ENCODE assay signal across 9 mouse cellular contexts in the genomic region with DNA sequence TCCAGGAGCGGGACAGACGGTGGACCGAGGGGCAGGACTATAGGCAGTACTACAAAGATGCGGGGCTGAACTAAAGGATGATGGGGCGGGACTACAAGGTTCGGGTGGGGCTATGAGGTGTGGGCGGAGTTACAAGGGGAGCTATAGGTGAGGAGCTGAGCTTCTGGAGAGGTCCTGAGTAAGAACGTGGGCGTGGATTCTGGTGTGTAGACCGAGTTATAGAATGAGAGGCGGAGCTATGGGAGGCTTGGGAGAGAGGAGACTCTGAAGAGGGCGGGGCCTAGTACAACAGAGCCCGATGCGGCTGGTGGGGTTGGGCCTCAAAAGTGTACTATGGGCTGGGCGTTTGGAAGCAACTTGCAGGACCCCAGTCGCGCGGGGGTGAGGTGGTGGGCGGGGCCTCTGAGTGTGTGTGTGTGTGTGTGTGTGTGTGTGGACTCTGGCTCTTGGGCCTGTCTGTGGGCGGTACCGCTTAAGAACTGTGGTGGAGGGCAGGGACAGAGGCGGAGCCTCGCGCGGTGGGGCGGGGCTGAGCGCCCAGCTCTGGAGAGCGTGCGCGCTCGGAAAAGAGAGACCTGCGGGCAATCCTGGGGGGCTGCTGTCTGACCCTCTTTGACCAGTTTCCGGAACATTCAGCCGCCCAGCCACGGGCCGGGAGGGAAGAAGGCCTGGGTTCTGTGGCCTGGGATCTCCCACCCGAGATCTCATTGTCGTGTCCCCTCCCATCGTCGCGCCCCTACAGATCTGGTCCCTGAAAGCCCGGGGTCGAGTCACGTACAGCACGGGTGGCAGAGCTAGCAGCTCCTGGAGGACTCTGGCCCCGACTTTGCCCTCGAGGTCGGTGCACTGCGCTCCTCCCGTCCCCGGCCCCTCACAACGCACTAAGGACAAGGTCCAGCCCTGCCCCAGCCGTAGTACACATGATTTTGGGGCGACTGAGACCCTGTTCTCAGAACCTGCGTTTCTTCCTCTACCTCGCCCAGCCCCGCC. TPM values are rescaled to one million over a fixed set of nuclear protein-coding genes. Genes with fewer than 3 reads are reported as not detected.
A peak's percentile ranks its signal among the peaks of the same experiment; 100 is the strongest.
DNase-seq lines count a peak whose midpoint lies in the region; ATAC-seq and TF ChIP-seq lines count a peak whose summit lies in the region.
"Had no signal": no experiment of that assay in that cellular context is flagged by ENCODE, and none has a peak within 500 bp of the region (broad histone marks: within the 10 kb centered on the region; RNA-seq: fewer than 3 reads in every experiment).

No protein-coding gene starts in this region.

- peak overlapping the region; percentile 77 for H3ac ChIP-seq in C2C12 (ENCODE audit: control insufficient read depth, insufficient read length, low read depth)

- H3K27ac ChIP-seq in heart, embryonic 11.5 days (ENCODE audit: low read depth, low read length): no peak overlapping the region
- H3K27ac ChIP-seq in kidney, embryonic 16.5 days (ENCODE audit: low read length): peak overlapping the region; percentile 44; the same call in 1 of the 2 replicates
- H3K27ac ChIP-seq in liver, adult 2 months (replicated peaks; ENCODE audit: insufficient read depth, low read depth, low read length): peak overlapping the region; percentile 99
- peak overlapping the region; percentile 27; the same call in 1 of the 2 replicates for H3K27ac ChIP-seq in stomach, embryonic 14.5 days (ENCODE audit: low read length)

- TF ChIP-seq CTCF in C2C12 (IDR thresholded peaks at IDR 0.05; ENCODE audit: control insufficient read depth, insufficient read depth, insufficient read length): no peak
- TF ChIP-seq CTCF in liver, adult 2 months (IDR thresholded peaks at IDR 0.05; ENCODE audit: low read depth, low read length): no peak

- H3K79me2 ChIP-seq in C2C12 (ENCODE audit: control insufficient read depth, insufficient read depth): peaks cover 7% of the 10 kb centered on the region
- H3K79me2 ChIP-seq in liver, adult 2 months (ENCODE audit: control insufficient read depth, insufficient read depth, low read length): peaks cover 17% of the 10 kb centered on the region; the same call in 1 of the 2 replicates

- peaks cover 8% of the 10 kb centered on the region; the same call in 1 of the 2 replicates for H3K4me1 ChIP-seq in heart, embryonic 11.5 days (ENCODE audit: control insufficient read depth, insufficient read depth, low read length)
- peaks cover 30% of the 10 kb centered on the region for H3K4me1 ChIP-seq in kidney, embryonic 16.5 days (ENCODE audit: insufficient read depth, low read length)
- peaks cover 27% of the 10 kb centered on the region for H3K4me1 ChIP-seq in liver, adult 2 months (ENCODE audit: control insufficient read depth, insufficient read depth, low read length)
- H3K4me1 ChIP-seq in stomach, embryonic 14.5 days (ENCODE audit: control insufficient read depth, insufficient read depth, low read length): peaks cover 11% of the 10 kb centered on the region; the same call in 1 of the 2 replicates

- peak overlapping the region; percentile 71 for H3K9ac ChIP-seq in heart, embryonic 11.5 days (ENCODE audit: low read depth, low read length)
- H3K9ac ChIP-seq in kidney, embryonic 16.5 days (replicated peaks; ENCODE audit: low read length): peak overlapping the region; percentile 65
- peak overlapping the region; percentile 84 for H3K9ac ChIP-seq in liver, adult 2 months (ENCODE audit: low read depth, low read length)
- peak overlapping the region; percentile 28; the same call in 1 of the 2 replicates for H3K9ac ChIP-seq in stomach, embryonic 14.5 days (replicated peaks; ENCODE audit: low read depth, low read length)

- no peaks in the 10 kb centered on the region for H3K27me3 ChIP-seq in C2C12 (ENCODE audit: control insufficient read depth, insufficient read depth, insufficient read length)
- peaks cover 69% of the 10 kb centered on the region for H3K27me3 ChIP-seq in heart, embryonic 11.5 days (ENCODE audit: control insufficient read depth, insufficient read depth, low read length)
- H3K27me3 ChIP-seq in kidney, embryonic 16.5 days (ENCODE audit: insufficient read depth, low read length): peaks cover 35% of the 10 kb centered on the region
- no peaks in the 10 kb centered on the region for H3K27me3 ChIP-seq in liver, adult 2 months (ENCODE audit: control insufficient read depth, insufficient read depth, low read length)
- H3K27me3 ChIP-seq in stomach, embryonic 14.5 days (ENCODE audit: control insufficient read depth, insufficient read depth, low read length): peaks cover 19% of the 10 kb centered on the region

- H3K36me3 ChIP-seq in C2C12 (ENCODE audit: control insufficient read depth, insufficient read depth): no peaks in the 10 kb centered on the region
- no peaks in the 10 kb centered on the region for H3K36me3 ChIP-seq in heart, embryonic 11.5 days (ENCODE audit: control insufficient read depth, insufficient read depth, low read length)
- no peaks in the 10 kb centered on the region for H3K36me3 ChIP-seq in kidney, embryonic 16.5 days (ENCODE audit: insufficient read depth, low read length)
- H3K36me3 ChIP-seq in liver, adult 2 months (ENCODE audit: control insufficient read depth, insufficient read depth, low read length): no peaks in the 10 kb centered on the region
- H3K36me3 ChIP-seq in stomach, embryonic 14.5 days (ENCODE audit: control insufficient read depth, insufficient read depth, low read length): no peaks in the 10 kb centered on the region

- no peaks in the 10 kb centered on the region for H3K9me3 ChIP-seq in heart, embryonic 11.5 days (replicated peaks; ENCODE audit: control insufficient read depth, low read length)
- H3K9me3 ChIP-seq in kidney, embryonic 16.5 days (ENCODE audit: low read length): no peaks in the 10 kb centered on the region
- H3K9me3 ChIP-seq in stomach, embryonic 14.5 days (ENCODE audit: control insufficient read depth, low read depth, low read length): no peaks in the 10 kb centered on the region

- peak; percentile 97 for DNase-seq in brain, adult 2 months (ENCODE audit: low read depth, low spot score)
- peak; percentile 98 for DNase-seq in liver, adult 2 months (ENCODE audit: extremely low read depth, low read depth, low spot score)
- DNase-seq in naive thymus-derived CD4-positive, alpha-beta T cell, adult 2 months (ENCODE audit: low read depth): peak; percentile 89

- ATAC-seq in erythroblast, adult 5-6 weeks (replicated peaks; ENCODE audit: low FRiP score, poor library complexity, severe bottlenecking): peak; percentile 72
- ATAC-seq in heart, embryonic 11.5 days (replicated peaks; ENCODE audit: insufficient number of reproducible peaks, low FRiP score, low TSS enrichment): peak; percentile 83
- peak; percentile 83 for ATAC-seq in kidney, embryonic 16.5 days (ENCODE audit: low FRiP score, low TSS enrichment)
- peak; percentile 89 for ATAC-seq in stomach, embryonic 14.5 days (ENCODE audit: insufficient number of reproducible peaks, insufficient read depth, low FRiP score, low read depth)

- peak overlapping the region; percentile 34 for H3K4me3 ChIP-seq in C2C12 (ENCODE audit: insufficient read depth, poor library complexity, severe bottlenecking)
- H3K4me3 ChIP-seq in heart, embryonic 11.5 days (ENCODE audit: low read depth, low read length): peak overlapping the region; percentile 54
- peak overlapping the region; percentile 62 for H3K4me3 ChIP-seq in kidney, embryonic 16.5 days (ENCODE audit: low read length)
- H3K4me3 ChIP-seq in liver, adult 2 months (ENCODE audit: insufficient read depth, low read depth, low read length): peak overlapping the region; percentile 79
- H3K4me3 ChIP-seq in stomach, embryonic 14.5 days (ENCODE audit: low read depth, low read length): peak overlapping the region; percentile 46

- H3K79me3 ChIP-seq in C2C12 (ENCODE audit: low read depth): no peaks in the 10 kb centered on the region

- under 1% methylated on average over 53 of the region's 57 CpGs for WGBS in heart, embryonic 11.5 days (ENCODE audit: insufficient replicate concordance)
- under 1% methylated on average over 56 of the region's 57 CpGs for WGBS in kidney, embryonic 16.5 days
- under 1% methylated on average over 56 of the region's 57 CpGs for WGBS in liver, adult 2 months
- under 1% methylated on average over 49 of the region's 57 CpGs for WGBS in stomach, embryonic 14.5 days

- peak overlapping the region; percentile 90 for H3K4me2 ChIP-seq in heart, embryonic 11.5 days
- H3K4me2 ChIP-seq in kidney, embryonic 16.5 days (replicated peaks; ENCODE audit: low read depth, low read length): peak overlapping the region; percentile 93
- peak overlapping the region; percentile 94 for H3K4me2 ChIP-seq in stomach, embryonic 14.5 days (replicated peaks; ENCODE audit: low read depth, low read length)

- peak; percentile 66 for TF ChIP-seq POLR2A in liver, adult 2 months (IDR thresholded peaks at IDR 0.05; ENCODE audit: extremely low read depth, insufficient read depth, low read length)

RNA-seq across cellular contexts. Expression of a gene that starts 7.5 kb away (rescaled TPM):
- 32.5 TPM for polyA plus RNA-seq in C2C12 (2012; fragmentation: generic; extraction: Trizol)
- total RNA-seq in erythroblast, adult 5-6 weeks (2015; ENCODE audit: low replicate concordance): 21.7 and 29.2 TPM in 2 replicates
- 3.9 and 5.4 TPM in 2 replicates for total RNA-seq in erythroblast, adult 5-6 weeks (2017; ENCODE audit: low replicate concordance)
- polyA plus RNA-seq in heart, embryonic 11.5 days (2014; fragmentation: Nextera tagmentation; extraction: Ambion mirVana): 7.8 and 8.5 TPM in 2 replicates
- polyA plus RNA-seq in kidney, embryonic 16.5 days (2015; fragmentation: Nextera tagmentation; extraction: Ambion mirVana): 16.2 and 16.3 TPM in 2 replicates
- 14.8 and 16.7 TPM in 2 replicates for total RNA-seq in liver, adult 2 months (2014; rRNA removed)
- polyA plus RNA-seq in liver, adult 2 months (2012; rRNA removed): 21.2 and 29.0 TPM in 2 replicates
- 10.7 and 13.2 TPM in 2 replicates for polyA plus RNA-seq in stomach, embryonic 14.5 days (2014; fragmentation: Nextera tagmentation; extraction: Ambion mirVana)

RNA-seq across cellular contexts. Expression of a gene that starts 10.9 kb away (rescaled TPM):
- 29.3 TPM for polyA plus RNA-seq in C2C12 (2012; fragmentation: generic; extraction: Trizol)
- not detected in 2 replicates for total RNA-seq in erythroblast, adult 5-6 weeks (2015; ENCODE audit: low replicate concordance)
- 0.14 and 0.51 TPM in 2 replicates for total RNA-seq in erythroblast, adult 5-6 weeks (2017; ENCODE audit: low replicate concordance)
- polyA plus RNA-seq in heart, embryonic 11.5 days (2014; fragmentation: Nextera tagmentation; extraction: Ambion mirVana): 0.07 TPM in 1 of 2 replicates, not detected in the other
- polyA plus RNA-seq in kidney, embryonic 16.5 days (2015; fragmentation: Nextera tagmentation; extraction: Ambion mirVana): 0.05 and 0.12 TPM in 2 replicates
- total RNA-seq in liver, adult 2 months (2014; rRNA removed): 0.37 and 0.40 TPM in 2 replicates
- polyA plus RNA-seq in liver, adult 2 months (2012; rRNA removed): 0.34 and 0.60 TPM in 2 replicates
- 0.59 TPM in 1 of 2 replicates, not detected in the other for polyA plus RNA-seq in stomach, embryonic 14.5 days (2014; fragmentation: Nextera tagmentation; extraction: Ambion mirVana)
- total RNA-seq: gastrocnemius, postnatal 4 days had no signal

RNA-seq across cellular contexts. Expression of a gene that starts 20.9 kb away (rescaled TPM):
- polyA plus RNA-seq in C2C12 (2012; fragmentation: generic; extraction: Trizol): 71.7 TPM
- total RNA-seq in erythroblast, adult 5-6 weeks (2015; ENCODE audit: low replicate concordance): 4.8 and 12.1 TPM in 2 replicates
- total RNA-seq in erythroblast, adult 5-6 weeks (2017; ENCODE audit: low replicate concordance): 5.9 and 6.3 TPM in 2 replicates
- 21.5 and 23.1 TPM in 2 replicates for polyA plus RNA-seq in heart, embryonic 11.5 days (2014; fragmentation: Nextera tagmentation; extraction: Ambion mirVana)
- 72.8 and 77.3 TPM in 2 replicates for polyA plus RNA-seq in kidney, embryonic 16.5 days (2015; fragmentation: Nextera tagmentation; extraction: Ambion mirVana)
- total RNA-seq in liver, adult 2 months (2014; rRNA removed): 7.7 and 10.9 TPM in 2 replicates
- polyA plus RNA-seq in liver, adult 2 months (2012; rRNA removed): 38.2 and 53.9 TPM in 2 replicates
- polyA plus RNA-seq in stomach, embryonic 14.5 days (2014; fragmentation: Nextera tagmentation; extraction: Ambion mirVana): 44.5 and 45.1 TPM in 2 replicates

RNA-seq across cellular contexts. Expression of a gene that starts 36.6 kb away (rescaled TPM):
- polyA plus RNA-seq in C2C12 (2012; fragmentation: generic; extraction: Trizol): 86.8 TPM
- 8.2 and 9.6 TPM in 2 replicates for total RNA-seq in erythroblast, adult 5-6 weeks (2015; ENCODE audit: low replicate concordance)
- total RNA-seq in erythroblast, adult 5-6 weeks (2017; ENCODE audit: low replicate concordance): 3.8 and 6.4 TPM in 2 replicates
- 42.5 and 42.6 TPM in 2 replicates for polyA plus RNA-seq in heart, embryonic 11.5 days (2014; fragmentation: Nextera tagmentation; extraction: Ambion mirVana)
- polyA plus RNA-seq in kidney, embryonic 16.5 days (2015; fragmentation: Nextera tagmentation; extraction: Ambion mirVana): 57.0 and 60.4 TPM in 2 replicates
- 13.7 and 20.9 TPM in 2 replicates for total RNA-seq in liver, adult 2 months (2014; rRNA removed)
- 33.9 and 39.3 TPM in 2 replicates for polyA plus RNA-seq in liver, adult 2 months (2012; rRNA removed)
- polyA plus RNA-seq in stomach, embryonic 14.5 days (2014; fragmentation: Nextera tagmentation; extraction: Ambion mirVana): 42.8 and 43.1 TPM in 2 replicates

RNA-seq across cellular contexts. Expression of a gene that starts 42.1 kb away (rescaled TPM):
- polyA plus RNA-seq in C2C12 (2012; fragmentation: generic; extraction: Trizol): 4.4 TPM
- total RNA-seq in erythroblast, adult 5-6 weeks (2015; ENCODE audit: low replicate concordance): 15.0 and 25.7 TPM in 2 replicates
- total RNA-seq in erythroblast, adult 5-6 weeks (2017; ENCODE audit: low replicate concordance): 18.1 and 30.8 TPM in 2 replicates
- 2.4 and 3.2 TPM in 2 replicates for polyA plus RNA-seq in heart, embryonic 11.5 days (2014; fragmentation: Nextera tagmentation; extraction: Ambion mirVana)
- 6.7 and 7.0 TPM in 2 replicates for polyA plus RNA-seq in kidney, embryonic 16.5 days (2015; fragmentation: Nextera tagmentation; extraction: Ambion mirVana)
- 15.6 and 33.8 TPM in 2 replicates for total RNA-seq in liver, adult 2 months (2014; rRNA removed)
- polyA plus RNA-seq in liver, adult 2 months (2012; rRNA removed): 25.7 and 29.5 TPM in 2 replicates
- polyA plus RNA-seq in stomach, embryonic 14.5 days (2014; fragmentation: Nextera tagmentation; extraction: Ambion mirVana): 5.8 and 8.7 TPM in 2 replicates

Comparison
In these comparisons a context has a peak if more than half of its experiments do, and no peak if none do; other contexts are left out.
1. H3K9ac ChIP-seq: peak in every context shown above with its lines; median percentile 84 in liver, adult 2 months; 71 in heart, embryonic 11.5 days; 65 in kidney, embryonic 16.5 days; 28 in stomach, embryonic 14.5 days.
2. RNA of a gene that starts 10.9 kb away (polyA plus RNA-seq): 29.3 TPM in C2C12 (single experiment); 0.34 to 0.60 TPM in liver, adult 2 months, 0.05 to 0.12 TPM in kidney, embryonic 16.5 days, 0.07 TPM in heart, embryonic 11.5 days and 0.59 TPM in stomach, embryonic 14.5 days; every median in the first group is over 10 times any median in the second.
3. Peak in every context shown above with its lines, with median percentiles within 50 percentile points of each other: H3K4me3 ChIP-seq, DNase-seq, ATAC-seq and H3K4me2 ChIP-seq.